Mouse (Mus musculus): ENCODE measurements around the gene Cabp1. TPM values are rescaled to one million over a fixed set of nuclear protein-coding genes. Genes with fewer than 3 reads are reported as not detected.

Gene Cabp1
- polyA plus RNA-seq (2012; rRNA removed), result 0.89 and 1.0 TPM in 2 replicates

- Histone ChIP-seq H3K27ac (ENCODE audit: insufficient read depth, low read depth, low read length) (no peak within 1 kb of the TSS), H3K27me3 (ENCODE audit: control insufficient read depth, insufficient read depth, low read length) (peaks cover 34% of the 10 kb centered on the region), H3K36me3 (ENCODE audit: control insufficient read depth, insufficient read depth, low read length) (no peaks in the 10 kb centered on the region), H3K4me3 (ENCODE audit: low read depth, low read length) (peak within 1 kb of the TSS; percentile 61), H3K4me1 (ENCODE audit: control insufficient read depth, insufficient read depth, insufficient read length, low read length) (peaks cover 4% of the 10 kb centered on the region)
- WGBS, result 1% methylated on average over 109 of the region's 116 CpGs
- TF ChIP-seq CTCF (IDR thresholded peaks at IDR 0.05; ENCODE audit: extremely low read depth, insufficient read length, insufficient replicate concordance, low read depth, low read length), result peak; percentile 18; the same call in 1 of the 2 replicates
- TF ChIP-seq POLR2A (IDR thresholded peaks at IDR 0.05; ENCODE audit: low read depth, low read length), result no peak
Observed at GRCm38 (mm10) chr5:115193669-115194625, at the start of gene Cabp1. Gene Cabp1, minus strand, starts transcription at chr5:115194381.

GRCm38 (mm10) chr5:115240191-115240590 is 46.0 kb upstream of the Cabp1 start:
- no peak for TF ChIP-seq CTCF (IDR thresholded peaks at IDR 0.05; ENCODE audit: extremely low read depth, insufficient read length, insufficient replicate concordance, low read depth, low read length)
- TF ChIP-seq POLR2A (IDR thresholded peaks at IDR 0.05; ENCODE audit: low read depth, low read length), result no peak
- WGBS, result 80% methylated on average over 11 of the region's 11 CpGs
- H3K4me1 ChIP-seq (ENCODE audit: control insufficient read depth, insufficient read depth, insufficient read length, low read length), result 0 out of 2 replicates have a peak, but pooled peaks cover 2% of the 10 kb centered on the region
- no peaks in the 10 kb centered on the region for H3K27me3 ChIP-seq (ENCODE audit: control insufficient read depth, insufficient read depth, low read length)
- H3K36me3 ChIP-seq (ENCODE audit: control insufficient read depth, insufficient read depth, low read length), result peaks cover 50% of the 10 kb centered on the region
- H3K27ac ChIP-seq (ENCODE audit: insufficient read depth, low read depth, low read length), result no peak overlapping the region
- H3K4me3 ChIP-seq (ENCODE audit: low read depth, low read length), result no peak overlapping the region

DNA sequence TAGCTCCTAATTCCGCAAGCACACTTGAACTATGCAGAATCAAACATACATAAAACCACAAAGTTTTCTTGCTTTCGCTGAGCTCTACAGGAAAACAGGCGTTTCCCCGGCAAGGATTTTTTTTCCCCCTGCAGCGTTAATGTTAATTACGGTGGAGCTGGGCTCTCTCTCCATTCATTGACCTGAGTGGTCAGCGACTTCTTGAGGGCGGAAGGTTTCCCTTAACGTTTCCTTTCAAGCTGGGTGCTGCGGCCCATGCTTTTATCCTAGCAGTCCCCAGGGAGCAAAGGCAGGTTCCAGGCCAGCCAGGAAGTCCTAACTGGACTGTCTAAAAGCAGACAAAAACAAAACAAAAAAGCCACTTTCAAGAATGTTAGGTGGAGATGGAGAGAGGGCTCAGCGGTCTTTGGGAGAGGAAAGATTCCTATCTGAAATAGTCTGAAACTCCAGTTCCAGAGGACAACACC is 44.6 kb upstream of the Cabp1 start:
- TF ChIP-seq CTCF (IDR thresholded peaks at IDR 0.05; ENCODE audit: extremely low read depth, insufficient read length, insufficient replicate concordance, low read depth, low read length), result no peak
- no peaks in the 10 kb centered on the region for H3K27me3 ChIP-seq (ENCODE audit: control insufficient read depth, insufficient read depth, low read length)
- no peak overlapping the region for H3K27ac ChIP-seq (ENCODE audit: insufficient read depth, low read depth, low read length)
- peak overlapping the region; percentile 15; the same call in 1 of the 2 replicates for H3K4me3 ChIP-seq (ENCODE audit: low read depth, low read length)
- H3K36me3 ChIP-seq (ENCODE audit: control insufficient read depth, insufficient read depth, low read length), result peaks cover 37% of the 10 kb centered on the region
- 8% methylated on average over 11 of the region's 11 CpGs for WGBS
- 0 out of 2 replicates have a peak, but pooled peaks cover 2% of the 10 kb centered on the region for H3K4me1 ChIP-seq (ENCODE audit: control insufficient read depth, insufficient read depth, insufficient read length, low read length)

DNA sequence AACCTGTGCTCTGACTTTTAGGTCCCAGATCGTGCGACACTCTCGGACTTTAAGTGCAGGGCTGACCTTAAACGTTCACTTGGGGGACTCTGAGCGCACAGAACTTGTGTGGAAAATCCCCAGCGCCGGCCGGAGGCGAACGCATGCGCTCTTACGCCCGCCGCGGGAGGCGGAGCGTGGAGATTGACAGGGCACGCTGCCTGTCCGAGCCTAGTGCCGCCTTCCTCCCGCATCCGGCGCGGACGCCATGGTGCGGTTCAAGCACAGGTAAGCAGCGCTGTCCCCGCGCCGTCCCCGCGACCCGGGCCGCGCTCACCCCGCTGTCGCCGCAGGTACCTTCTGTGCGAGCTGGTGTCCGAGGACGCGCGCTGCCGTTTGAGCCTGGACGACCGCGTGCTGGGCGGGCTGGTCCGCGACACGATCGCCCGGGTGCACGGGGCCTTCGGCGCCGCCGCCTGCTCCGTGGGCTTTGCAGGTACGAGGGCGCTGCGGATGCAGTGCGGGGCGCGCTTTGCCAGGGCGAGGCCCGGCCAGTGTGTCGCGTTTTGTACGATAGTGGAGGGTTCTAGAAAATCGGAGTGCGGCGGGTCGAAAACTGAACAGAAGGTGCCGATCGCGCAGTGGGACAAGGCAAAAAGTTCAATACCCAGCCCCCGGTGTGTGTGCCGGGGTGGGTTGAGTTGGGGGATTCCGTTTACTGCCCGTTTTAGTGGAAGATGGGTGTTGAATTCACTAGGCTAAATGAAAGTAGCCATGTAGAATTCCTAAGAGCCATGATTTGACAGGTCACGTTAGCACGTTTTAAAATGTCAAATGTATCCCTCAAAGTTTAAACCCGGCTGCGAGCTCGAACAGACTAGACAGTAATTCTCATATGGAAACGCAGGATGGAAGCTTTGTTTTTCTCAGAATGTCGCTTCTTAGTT is 43.9 kb upstream of the Cabp1 start:
- 0 out of 2 replicates have a peak, but pooled peaks cover 2% of the 10 kb centered on the region for H3K4me1 ChIP-seq (ENCODE audit: control insufficient read depth, insufficient read depth, insufficient read length, low read length)
- TF ChIP-seq POLR2A (IDR thresholded peaks at IDR 0.05; ENCODE audit: low read depth, low read length), result peak; percentile 50; the same call in 1 of the 2 replicates
- no peak for TF ChIP-seq CTCF (IDR thresholded peaks at IDR 0.05; ENCODE audit: extremely low read depth, insufficient read length, insufficient replicate concordance, low read depth, low read length)
- WGBS, result under 1% methylated on average over 88 of the region's 88 CpGs
- H3K27me3 ChIP-seq (ENCODE audit: control insufficient read depth, insufficient read depth, low read length), result no peaks in the 10 kb centered on the region
- peaks cover 30% of the 10 kb centered on the region for H3K36me3 ChIP-seq (ENCODE audit: control insufficient read depth, insufficient read depth, low read length)
- H3K27ac ChIP-seq (ENCODE audit: insufficient read depth, low read depth, low read length), result peak overlapping the region; percentile 51
- peak overlapping the region; percentile 76 for H3K4me3 ChIP-seq (ENCODE audit: low read depth, low read length)

DNA sequence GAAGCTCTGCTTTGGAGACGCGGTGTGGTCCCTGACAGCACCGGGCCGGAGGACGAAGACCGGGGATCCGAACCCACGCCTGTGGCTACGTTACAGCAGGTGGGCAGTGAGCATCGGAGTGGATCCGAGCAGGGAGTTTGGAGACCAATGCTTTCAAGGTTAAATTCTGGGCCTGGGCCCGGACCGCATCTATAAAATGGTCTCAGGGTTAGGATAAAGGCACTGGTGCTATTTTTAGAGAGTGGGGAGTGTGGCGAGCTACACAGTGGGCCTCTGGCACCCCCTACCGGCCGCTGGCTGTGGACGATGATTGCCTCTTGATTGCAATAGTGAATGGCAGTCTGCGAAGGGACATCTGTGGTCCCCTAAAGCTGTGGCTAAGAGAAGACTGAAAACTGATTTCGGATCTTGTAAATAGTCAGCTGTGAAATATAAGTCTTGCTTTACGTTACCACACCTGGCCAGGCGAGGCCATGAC is 41.6 kb upstream of the Cabp1 start, which contains the start of gene Pop5:
Gene Pop5, plus strand, starts transcription at position 51 of the 478 bp plus-strand sequence.
- Histone ChIP-seq H3K4me3 (ENCODE audit: low read depth, low read length) (peak within 1 kb of the TSS; percentile 61), H3K36me3 (ENCODE audit: control insufficient read depth, insufficient read depth, low read length) (peaks cover 8% of the 10 kb centered on the region), H3K27ac (ENCODE audit: insufficient read depth, low read depth, low read length) (no peak within 1 kb of the TSS), H3K27me3 (ENCODE audit: control insufficient read depth, insufficient read depth, low read length) (no peaks in the 10 kb centered on the region), H3K4me1 (ENCODE audit: control insufficient read depth, insufficient read depth, insufficient read length, low read length) (0 out of 2 replicates have a peak, but pooled peaks cover 2% of the 10 kb centered on the region)
- TF ChIP-seq CTCF (IDR thresholded peaks at IDR 0.05; ENCODE audit: extremely low read depth, insufficient read length, insufficient replicate concordance, low read depth, low read length) (peak; percentile 99), POLR2A (IDR thresholded peaks at IDR 0.05; ENCODE audit: low read depth, low read length) (no peak)
- 3% methylated on average over 21 of the region's 21 CpGs for WGBS

- no peak overlapping the region for H3K27ac ChIP-seq (ENCODE audit: insufficient read depth, low read depth, low read length)
- H3K4me3 ChIP-seq (ENCODE audit: low read depth, low read length), result peak overlapping the region; percentile 61
- H3K27me3 ChIP-seq (ENCODE audit: control insufficient read depth, insufficient read depth, low read length), result no peaks in the 10 kb centered on the region
- H3K4me1 ChIP-seq (ENCODE audit: control insufficient read depth, insufficient read depth, insufficient read length, low read length), result 0 out of 2 replicates have a peak, but pooled peaks cover 2% of the 10 kb centered on the region
- WGBS, result 3% methylated on average over 45 of the region's 45 CpGs
- peaks cover 3% of the 10 kb centered on the region; the same call in 1 of the 2 replicates for H3K36me3 ChIP-seq (ENCODE audit: control insufficient read depth, insufficient read depth, low read length)
- TF ChIP-seq POLR2A (IDR thresholded peaks at IDR 0.05; ENCODE audit: low read depth, low read length), result no peak
- no peak for TF ChIP-seq CTCF (IDR thresholded peaks at IDR 0.05; ENCODE audit: extremely low read depth, insufficient read length, insufficient replicate concordance, low read depth, low read length)
Observed at GRCm38 (mm10) chr5:115235323-115235771, 41.2 kb upstream of the Cabp1 start.

All from small intestine, adult 2 months (tissue).